Mouse (Mus musculus): ENCODE measurements around the gene Mpzl3.
"Not testable (repeated sequence)": the region's sequence is repeated elsewhere in the genome, so short reads cannot be mapped to it uniquely, and the experiment has no call there.

The Mpzl3 gene

GRCm38 (mm10) chr9:45055082-45055713 lies at the start of gene Mpzl3:
Gene Mpzl3, plus strand, starts transcription at chr9:45055186.
- peak; percentile 90 for DNase-seq

GRCm38 (mm10) chr9:45007404-45007803 lies 47.6 kb upstream of the Mpzl3 start:
- DNase-seq, result no peak

- DNase-seq, result no peak
Observed at GRCm38 (mm10) chr9:45008342-45008741, 46.6 kb upstream of the Mpzl3 start.

GRCm38 (mm10) chr9:45009180-45010078 lies 45.6 kb upstream of the Mpzl3 start, which contains the start of gene Cd3e:
Gene Cd3e, minus strand, starts transcription at chr9:45009627.
- DNase-seq, result no peak

GRCm38 (mm10) chr9:45010461-45010860 lies 44.5 kb upstream of the Mpzl3 start:
- DNase-seq, result no peak

- DNase-seq, result no peak
Observed at GRCm38 (mm10) chr9:45011291-45011690, 43.7 kb upstream of the Mpzl3 start.

GRCm38 (mm10) chr9:45014879-45015278 lies 40.1 kb upstream of the Mpzl3 start:
- DNase-seq, result no peak

GRCm38 (mm10) chr9:45015841-45016240 lies 39.1 kb upstream of the Mpzl3 start:
- DNase-seq, result no peak

- DNase-seq, result no peak
Observed at GRCm38 (mm10) chr9:45018031-45018430, 37.0 kb upstream of the Mpzl3 start.

GRCm38 (mm10) chr9:45022800-45023199 lies 32.2 kb upstream of the Mpzl3 start:
- DNase-seq, result peak; percentile 54

- DNase-seq, result no peak
Observed at GRCm38 (mm10) chr9:45023638-45024037, 31.3 kb upstream of the Mpzl3 start.

- DNase-seq, result no peak
Observed at GRCm38 (mm10) chr9:45024187-45024586, 30.8 kb upstream of the Mpzl3 start.

GRCm38 (mm10) chr9:45027376-45027775 lies 27.6 kb upstream of the Mpzl3 start:
- no peak for DNase-seq

GRCm38 (mm10) chr9:45030341-45030740 lies 24.6 kb upstream of the Mpzl3 start:
- DNase-seq, result no peak

- DNase-seq, result no peak
Observed at GRCm38 (mm10) chr9:45032261-45032660, 22.7 kb upstream of the Mpzl3 start.

GRCm38 (mm10) chr9:45034526-45034925 lies 20.5 kb upstream of the Mpzl3 start:
- DNase-seq, result no peak

- not testable (repeated sequence) for DNase-seq
Observed at GRCm38 (mm10) chr9:45037803-45038202, 17.2 kb upstream of the Mpzl3 start.

GRCm38 (mm10) chr9:45039499-45039898 lies 15.5 kb upstream of the Mpzl3 start, which contains the start of gene Mpzl2:
Gene Mpzl2, plus strand, starts transcription at chr9:45039799.
- DNase-seq, result no peak

GRCm38 (mm10) chr9:45040066-45040845 lies 14.7 kb upstream of the Mpzl3 start:
- no peak for DNase-seq

GRCm38 (mm10) chr9:45041131-45041838 lies 13.7 kb upstream of the Mpzl3 start:
- no peak for DNase-seq

- DNase-seq, result no peak
Observed at GRCm38 (mm10) chr9:45042056-45042720, 12.8 kb upstream of the Mpzl3 start.

GRCm38 (mm10) chr9:45042947-45043346 lies 12.0 kb upstream of the Mpzl3 start:
- DNase-seq, result no peak
